Mouse (Mus musculus) liver, embryonic 15.5 days (tissue): ENCODE results near the gene Gpr157. TPM values are rescaled to one million over a fixed set of nuclear protein-coding genes. Genes with fewer than 3 reads are reported as not detected.

ENCODE experiments used
- ATAC-seq: fragments of 200-750 bp; cut with Nextera tagmentation; 2 replicates; pipeline ENCODE4 v1.8.0; 2017; ENCODE audit warnings: moderate number of reproducible peaks, mild to moderate bottlenecking, moderate library complexity; ENCODE audit not compliant: insufficient read depth
- H3K27ac ChIP-seq: fragments of 300-500 bp; sonication (generic); replicated peaks from 2 replicates; pipeline ENCODE4 v1.5.1; 2015; ENCODE audit warnings: mild to moderate bottlenecking, inconsistent platforms
- H3K27me3 ChIP-seq: fragments of 300-500 bp; sonication (generic); 2 replicates; pipeline ENCODE4 v1.6.1; 2015; ENCODE audit warnings: mild to moderate bottlenecking, inconsistent platforms
- H3K36me3 ChIP-seq: fragments of 300-500 bp; sonication (generic); replicated peaks from 2 replicates; pipeline ENCODE4 v1.6.1; 2015; ENCODE audit warnings: moderate library complexity, mild to moderate bottlenecking, inconsistent platforms
- H3K4me1 ChIP-seq: fragments of 300-500 bp; sonication (generic); replicated peaks from 2 replicates; pipeline ENCODE4 v1.6.1; 2015; ENCODE audit warnings: inconsistent platforms
- H3K4me2 ChIP-seq: fragments of 300-500 bp; sonication (generic); 2 replicates; pipeline ENCODE4 v1.6.1; 2015; ENCODE audit warnings: moderate library complexity, mild to moderate bottlenecking, inconsistent platforms
- H3K4me3 ChIP-seq: fragments of 300-500 bp; sonication (generic); replicated peaks from 2 replicates; pipeline ENCODE4 v1.5.1; 2015; ENCODE audit warnings: mild to moderate bottlenecking, inconsistent platforms
- H3K9ac ChIP-seq: fragments of 300-500 bp; sonication (generic); 2 replicates; pipeline ENCODE4 v1.6.1; 2015; ENCODE audit warnings: moderate library complexity, mild to moderate bottlenecking, inconsistent platforms
- H3K9me3 ChIP-seq: fragments of 300-500 bp; sonication (generic); replicated peaks from 2 replicates; pipeline ENCODE4 v1.6.1; 2016; ENCODE audit warnings: inconsistent platforms
- WGBS: fragments of 180-500 bp; shearing (Covaris S2); methylation state at CpG from one replicate; pipeline ENCODE4 v1.1.7; 2015; ENCODE audit warnings: mixed read lengths; ENCODE audit not compliant: insufficient replicate concordance; 5-methylcytosine and 5-hydroxymethylcytosine counted together
- microRNA counts: library from miRNA; unstranded; fragments of <30 nt; microRNA quantifications from one replicate; lab custom pipeline; 2016
- microRNA-seq: library from miRNA; unstranded; fragments of <30 nt; microRNA quantifications from one replicate; pipeline ENCODE4, GENCODE M21; 2016
- polyA plus RNA-seq: library from polyadenylated mRNA; unstranded; fragments of >200 nt; fragmentation: Nextera tagmentation; extraction: Ambion mirVana; gene quantifications from 2 replicates; pipeline ENCODE4 v1.2.1, GENCODE M21; 2015

The Gpr157 gene
- polyA plus RNA-seq, 1 experiment from 2014 or later, result 0.44 TPM

- H3K9me3 ChIP-seq, result no peaks in the 10 kb centered on the region
- H3K4me2 ChIP-seq, result no peak overlapping the region
- no peaks in the 10 kb centered on the region for H3K27me3 ChIP-seq
- no peak overlapping the region for H3K4me3 ChIP-seq
- no peak overlapping the region for H3K27ac ChIP-seq
- no peak overlapping the region for H3K9ac ChIP-seq
- 63% methylated on average over 4 of the region's 4 CpGs for WGBS
- ATAC-seq, result no peak
- H3K36me3 ChIP-seq, result no peaks in the 10 kb centered on the region
- H3K4me1 ChIP-seq, result no peaks in the 10 kb centered on the region
Measured at GRCm38 (mm10) chr4:150146286-150146685, 59.1 kb downstream of the Gpr157 start.

- ATAC-seq, result no peak
- Histone ChIP-seq H3K9ac (no peak overlapping the region), H3K9me3 (no peaks in the 10 kb centered on the region), H3K4me2 (no peak overlapping the region), H3K27ac (no peak overlapping the region), H3K36me3 (no peaks in the 10 kb centered on the region), H3K4me3 (no peak overlapping the region), H3K4me1 (peaks cover 8% of the 10 kb centered on the region; the same call in 1 of the 2 replicates), H3K27me3 (no peaks in the 10 kb centered on the region)
- 73% methylated on average over 7 of the region's 7 CpGs for whole genome bisulfite sequencing
Measured at GRCm38 (mm10) chr4:150151045-150151444, 63.9 kb downstream of the Gpr157 start.

GRCm38 (mm10) chr4:150152483-150152882 lies 65.3 kb downstream of the Gpr157 start:
- Histone ChIP-seq H3K4me1 (peaks cover 8% of the 10 kb centered on the region; the same call in 1 of the 2 replicates), H3K9ac (no peak overlapping the region), H3K27ac (no peak overlapping the region), H3K36me3 (no peaks in the 10 kb centered on the region), H3K4me2 (no peak overlapping the region), H3K9me3 (no peaks in the 10 kb centered on the region), H3K4me3 (no peak overlapping the region), H3K27me3 (no peaks in the 10 kb centered on the region)
- 38% methylated on average over 8 of the region's 8 CpGs for WGBS
- peak; percentile 77 for ATAC-seq

- Histone ChIP-seq H3K4me3 (no peak overlapping the region), H3K27ac (no peak overlapping the region), H3K4me1 (peaks cover 8% of the 10 kb centered on the region; the same call in 1 of the 2 replicates), H3K9me3 (no peaks in the 10 kb centered on the region), H3K4me2 (no peak overlapping the region), H3K9ac (no peak overlapping the region), H3K36me3 (no peaks in the 10 kb centered on the region), H3K27me3 (no peaks in the 10 kb centered on the region)
- ATAC-seq, result no peak
- WGBS, result 69% methylated on average over 4 of the region's 4 CpGs
Measured at GRCm38 (mm10) chr4:150155301-150155700, 68.1 kb downstream of the Gpr157 start.

MicroRNAs within 50 kb of the gene (microRNA counts, 519-probe panel; counts per million panel counts)
- 2,238 counts per million, percentile 34 among the panel's probes with 10 or more counts for microRNA mmu-miR-34a (lab: Ali Mortazavi, UCI)

Small RNAs within 50 kb of the gene (microRNA-seq; reads per million reads assigned to microRNA genes)
- gene Mir34a, result 79.4 reads per million, percentile 50 among the genes with 10 or more reads in this experiment

Other genes starting within 250 kb of the Gpr157 start
- gene Spsb1, start 132.3 kb upstream of the Gpr157 start, polyA plus RNA-seq, result 0.61 and 0.77 TPM in 2 replicates
- gene H6pd, start 78.3 kb upstream of the Gpr157 start, polyA plus RNA-seq, result 16.9 and 21.5 TPM in 2 replicates
- gene Slc2a5, start 31.9 kb downstream of the Gpr157 start, polyA plus RNA-seq, result 0.21 and 0.30 TPM in 2 replicates
- gene Slc2a7, start 61.6 kb downstream of the Gpr157 start, polyA plus RNA-seq, result 0.10 TPM in 1 of 2 replicates, not detected in the other
- gene Car6, start 114.0 kb downstream of the Gpr157 start, polyA plus RNA-seq, result not detected in 2 replicates
- gene Eno1, start 149.4 kb downstream of the Gpr157 start, polyA plus RNA-seq, result 557 and 577 TPM in 2 replicates
- 5.3 and 6.8 TPM in 2 replicates for gene Rere, start 194.3 kb downstream of the Gpr157 start, polyA plus RNA-seq